Mouse (Mus musculus) E14TG2a.4 (cell line): Measurements from ENCODE around the gene Trim25.

ENCODE experiments used
- CTCF ChIP-seq: conservative IDR thresholded peaks from 2 replicates; pipeline ENCODE4 v1.5.1; 2014; ENCODE audit warnings: low read length
- NANOG ChIP-seq: IDR thresholded peaks from 2 replicates; pipeline ENCODE4 v1.6.1; 2014; ENCODE audit warnings: borderline replicate concordance, low read length, mixed read lengths

- no peak for TF ChIP-seq CTCF
- no peak for TF ChIP-seq NANOG
Observed at GRCm38 (mm10) chr11:89021687-89022086, 22.5 kb downstream of the Trim25 start.
